Mouse (Mus musculus): ENCODE data around the gene Wdr38.

DNA sequence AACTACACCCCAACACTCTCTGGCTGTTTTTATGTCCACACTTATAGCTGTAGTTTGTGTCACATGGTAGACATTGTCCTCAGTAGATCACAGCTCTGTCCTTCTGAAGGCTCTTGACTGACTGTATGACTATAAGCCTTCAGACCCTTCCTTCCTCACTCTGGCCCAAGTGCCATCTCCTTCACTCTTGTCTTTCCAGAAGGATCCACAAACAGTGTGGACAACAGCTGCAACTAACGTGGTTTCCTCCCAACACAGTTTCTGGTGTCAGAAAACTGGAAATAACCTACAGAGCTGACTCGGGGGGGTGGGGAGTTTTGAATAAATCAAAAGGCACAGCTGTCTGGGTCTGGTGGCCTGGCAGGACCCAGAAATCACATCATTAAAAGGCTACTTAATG is 41.2 kb upstream of the Wdr38 start:
- TF ChIP-seq POLR2A (IDR thresholded peaks at IDR 0.05; ENCODE audit: low read depth, low read length) (no peak), CTCF (IDR thresholded peaks at IDR 0.05; ENCODE audit: extremely low read depth, insufficient read length, insufficient replicate concordance, low read depth, low read length) (no peak)
